Mouse (Mus musculus) gastrocnemius, postnatal 14 days (tissue): ENCODE measurements around the gene Brd3. TPM values are rescaled to one million over a fixed set of nuclear protein-coding genes. Genes with fewer than 3 reads are reported as not detected.

ENCODE experiments used
- DNase-seq: peaks from one replicate; pipeline ENCODE4 v3.0.0; 2021; ENCODE audit warnings: mixed read lengths
- intact Hi-C: fragments of 180-260 bp; cut with DNase I; formaldehyde crosslinking; loops from one replicate; pipeline ENCODE4 v1.15.1; 2025; ENCODE audit warnings: low total_unique reads
- total RNA-seq, 2 experiments: library from RNA; stranded (reverse); gene quantifications; 2 replicates each; pipeline ENCODE4 v1.2.3; 2021

Gene Brd3
- total RNA-seq, 2 experiments from 2014 or later, result 23.7 to 35.2 TPM

GRCm38 (mm10) chr2:27475495-27476302, 31.8 kb downstream of the Brd3 start:
- intact Hi-C loops, result no loop called here
- peak; percentile 94 for DNase-seq

GRCm38 (mm10) chr2:27474621-27475484, 32.6 kb downstream of the Brd3 start:
- intact Hi-C loops, result loop anchor here (5.0 kb wide), 1 partner anchor 37 kb away; no protein-coding TSS in a partner anchor
- peak; percentile 63 for DNase-seq

DNA sequence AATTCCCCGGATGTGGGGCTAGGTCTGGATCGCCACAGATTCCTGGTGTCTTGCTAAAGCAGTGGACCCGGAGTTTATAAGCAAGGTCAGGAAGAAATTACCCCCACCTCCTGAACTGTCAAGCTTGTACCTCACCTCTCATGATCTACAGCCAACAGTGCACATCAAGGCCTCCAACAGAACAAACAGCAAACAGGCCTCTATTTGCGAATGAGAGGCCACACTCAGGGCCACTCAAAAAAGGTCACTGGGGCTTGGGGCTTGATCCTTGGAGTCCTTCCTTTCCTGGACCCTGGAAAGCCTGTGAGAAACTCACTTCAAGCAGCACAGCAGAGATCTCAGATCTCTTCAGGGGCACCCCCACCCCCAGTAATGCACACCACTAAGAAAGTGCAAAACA, 33.6 kb downstream of the Brd3 start:
- no peak for DNase-seq
- intact Hi-C loops, result loop anchor here (5.0 kb wide), 1 partner anchor 38 kb away; no protein-coding TSS in a partner anchor

DNA sequence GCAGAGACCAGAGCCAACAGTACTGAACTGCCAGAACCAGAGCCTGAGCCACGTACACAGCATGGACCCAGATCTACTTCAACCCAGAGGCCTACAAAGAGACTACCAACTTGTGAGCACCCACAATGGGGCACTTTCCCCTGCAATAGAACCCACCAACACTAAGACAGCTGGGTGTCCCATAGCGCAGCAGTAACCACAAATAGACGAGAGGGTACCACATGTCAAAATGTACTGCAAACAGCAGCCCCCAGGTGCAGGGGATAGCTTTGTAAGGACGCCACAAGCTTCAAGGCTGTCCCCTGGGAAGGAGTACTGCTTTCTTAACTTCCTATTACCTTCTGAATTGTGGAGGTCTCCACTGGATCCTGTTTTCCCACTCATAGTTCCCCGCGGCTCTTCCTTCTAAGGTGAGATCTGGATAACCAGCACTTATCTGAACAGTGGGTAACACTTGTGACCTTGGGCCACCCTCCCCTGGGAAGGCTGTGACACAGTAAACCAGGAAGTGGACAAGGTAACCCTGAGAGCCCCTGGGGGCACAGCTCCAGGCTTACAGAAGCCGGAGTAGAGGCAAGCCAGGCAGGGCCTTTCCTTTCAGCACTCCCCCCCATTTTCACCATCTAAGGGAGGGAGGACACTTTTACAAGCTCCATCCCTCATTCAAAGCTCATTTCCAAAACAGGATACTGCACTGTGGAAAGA, 34.2 kb downstream of the Brd3 start:
- DNase-seq, result no peak
- intact Hi-C loops, result loop anchor here (5.0 kb wide), 1 partner anchor 39 kb away; no protein-coding TSS in a partner anchor

DNA sequence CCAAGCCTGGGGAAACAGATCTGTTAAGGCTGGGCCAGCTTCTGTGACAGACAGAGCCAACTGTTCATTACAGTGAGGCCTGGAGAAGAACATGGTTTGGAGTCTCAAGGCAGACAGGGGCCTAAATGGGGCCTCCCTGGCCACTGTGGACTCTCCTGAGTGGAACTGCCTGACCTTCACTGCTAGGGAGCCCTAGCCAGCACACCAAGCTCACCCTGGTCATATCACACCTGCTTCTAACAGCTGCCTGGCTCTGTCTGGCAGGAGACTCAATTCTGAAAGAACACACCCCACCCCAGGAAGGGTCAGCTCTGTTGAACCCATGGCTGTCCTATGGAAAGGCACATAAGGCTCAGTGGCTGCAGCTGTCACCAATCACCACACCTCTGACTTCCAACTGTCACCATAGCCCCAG, 36.3 kb downstream of the Brd3 start:
- DNase-seq, result no peak
- intact Hi-C loops, result loop anchor here (5.0 kb wide), 1 partner anchor 41 kb away; no protein-coding TSS in a partner anchor

- intact Hi-C loops, result loop anchor here (5.0 kb wide), 1 partner anchor 42 kb away; no protein-coding TSS in a partner anchor
- DNase-seq, result no peak
These were observed 36.9 kb downstream of the Brd3 start for GRCm38 (mm10) chr2:27470535-27470934.

DNA sequence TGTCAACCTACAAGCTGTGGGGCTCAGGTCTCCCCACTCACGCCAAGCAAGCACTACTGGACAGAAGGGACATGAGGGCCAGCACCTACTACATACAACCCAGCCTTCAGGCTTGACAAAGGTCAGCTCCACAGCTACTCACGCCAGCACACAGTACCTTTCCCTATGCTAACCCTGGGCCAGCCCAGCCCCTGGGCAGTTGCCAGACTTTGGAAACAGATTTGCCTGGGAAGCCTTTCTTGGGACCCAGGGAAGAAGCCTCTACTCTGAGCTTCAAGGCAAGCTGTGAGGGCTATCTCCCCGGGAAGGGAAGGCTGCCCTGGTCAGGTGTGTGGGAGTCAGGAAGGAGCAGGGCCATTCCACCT, 37.5 kb downstream of the Brd3 start:
- intact Hi-C loops, result loop anchor here (5.0 kb wide), 1 partner anchor 42 kb away; no protein-coding TSS in a partner anchor
- no peak for DNase-seq

GRCm38 (mm10) chr2:27469292-27469990, 38.0 kb downstream of the Brd3 start:
- DNase-seq, result no peak
- intact Hi-C loops, result no loop called here

- no peak for DNase-seq
- intact Hi-C loops, result no loop called here
These were observed 44.6 kb downstream of the Brd3 start for GRCm38 (mm10) chr2:27462901-27463300.

GRCm38 (mm10) chr2:27461881-27462660, 45.4 kb downstream of the Brd3 start:
- DNase-seq, result no peak
- intact Hi-C loops, result no loop called here

GRCm38 (mm10) chr2:27460651-27461050, 46.8 kb downstream of the Brd3 start:
- DNase-seq, result no peak
- intact Hi-C loops, result no loop called here

- DNase-seq, result no peak
- intact Hi-C loops, result no loop called here
These were observed 47.3 kb downstream of the Brd3 start for GRCm38 (mm10) chr2:27460163-27460562.

DNA sequence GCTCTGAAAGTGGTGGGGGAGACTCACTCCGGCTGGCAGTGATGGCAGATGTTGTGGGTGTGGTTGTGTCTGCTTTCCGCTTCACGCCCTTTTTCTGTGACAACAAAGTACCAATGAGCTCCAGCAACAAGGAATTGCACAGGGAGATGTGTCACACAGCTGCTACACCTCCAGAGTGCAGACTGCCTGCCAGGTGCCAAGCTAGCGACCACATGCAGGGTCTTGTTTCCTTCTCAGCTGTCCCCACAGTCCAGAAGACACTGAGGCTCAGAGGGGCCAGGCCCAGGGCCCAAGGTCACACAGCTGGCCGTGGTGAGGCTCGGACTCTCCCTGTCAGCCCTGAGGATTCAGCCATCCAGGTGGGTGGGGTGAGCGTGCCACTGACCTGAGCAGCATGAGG, 47.7 kb downstream of the Brd3 start:
- DNase-seq, result no peak
- intact Hi-C loops, result no loop called here

- no peak for DNase-seq
- intact Hi-C loops, result no loop called here
These were observed 57.2 kb downstream of the Brd3 start for GRCm38 (mm10) chr2:27450226-27450625.

- intact Hi-C loops, result no loop called here
- no peak for DNase-seq
These were observed 59.7 kb downstream of the Brd3 start for GRCm38 (mm10) chr2:27447782-27448181.

- intact Hi-C loops, result no loop called here
- no peak for DNase-seq
These were observed 60.6 kb downstream of the Brd3 start for GRCm38 (mm10) chr2:27446812-27447211.

DNA sequence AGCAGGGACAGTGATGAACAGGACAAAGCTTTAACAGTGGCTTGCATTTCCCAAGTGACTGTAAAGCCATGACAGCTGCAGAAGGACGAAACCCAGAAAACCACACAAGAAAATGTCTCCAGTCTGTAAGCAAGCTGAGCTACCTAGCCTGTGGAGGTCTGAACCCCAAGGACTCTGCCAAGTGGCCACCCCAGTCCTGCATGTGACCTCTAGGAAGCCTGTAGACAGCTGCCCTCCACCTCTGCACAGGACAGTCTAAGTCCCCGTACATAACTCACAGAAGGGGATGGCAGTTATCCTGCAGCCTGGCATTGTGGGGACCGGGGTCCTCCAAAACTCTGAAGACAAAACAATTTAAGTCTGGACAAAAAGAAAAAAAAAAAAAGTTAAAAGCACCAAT, 61.6 kb downstream of the Brd3 start:
- no peak for DNase-seq
- intact Hi-C loops, result no loop called here

GRCm38 (mm10) chr2:27443450-27443708, 64.1 kb downstream of the Brd3 start:
- DNase-seq, result no peak
- intact Hi-C loops, result no loop called here
